Mouse (Mus musculus) hindbrain, embryonic 14.5 days (tissue): ENCODE data around the gene Txlng. TPM values are rescaled to one million over a fixed set of nuclear protein-coding genes. Genes with fewer than 3 reads are reported as not detected.
"Not testable (repeated sequence)": the region's sequence is repeated elsewhere in the genome, so short reads cannot be mapped to it uniquely, and the experiment has no call there.

Experiments
- ATAC-seq: fragments of 200-750 bp; cut with Nextera tagmentation; 2 replicates; pipeline ENCODE4 v1.8.0; 2017; ENCODE audit warnings: moderate number of reproducible peaks, mild to moderate bottlenecking, moderate TSS enrichment, moderate library complexity; ENCODE audit not compliant: low FRiP score
- DNase-seq: peaks from one replicate; pipeline ENCODE4 v3.0.0-alpha.2; 2015; ENCODE audit warnings: low spot score
- H3K27ac ChIP-seq: fragments of 300-500 bp; sonication (generic); 2 replicates; pipeline ENCODE4 v1.5.1; 2014; ENCODE audit warnings: mild to moderate bottlenecking, moderate library complexity
- H3K27me3 ChIP-seq: fragments of 300-500 bp; sonication (generic); 2 replicates; pipeline ENCODE4 v1.6.1; 2014; ENCODE audit warnings: mild to moderate bottlenecking, low read length, mixed read lengths; ENCODE audit not compliant: control insufficient read depth, insufficient read depth
- H3K36me3 ChIP-seq: fragments of 300-500 bp; sonication (generic); replicated peaks from 2 replicates; pipeline ENCODE4 v1.6.1; 2014; ENCODE audit not compliant: control insufficient read depth, insufficient read depth
- H3K4me1 ChIP-seq: fragments of 300-500 bp; sonication (generic); replicated peaks from 2 replicates; pipeline ENCODE4 v1.6.1; 2014; ENCODE audit warnings: antibody characterized with exemption, low read length, mixed read lengths; ENCODE audit not compliant: control insufficient read depth, insufficient read depth
- H3K4me2 ChIP-seq: fragments of 300-500 bp; sonication (generic); replicated peaks from 2 replicates; pipeline ENCODE4 v1.6.1; 2014; ENCODE audit warnings: mild to moderate bottlenecking, moderate library complexity
- H3K4me3 ChIP-seq: fragments of 300-500 bp; sonication (generic); replicated peaks from 2 replicates; pipeline ENCODE4 v1.5.1; 2014; ENCODE audit warnings: mild to moderate bottlenecking, low read length
- H3K9ac ChIP-seq: fragments of 300-500 bp; sonication (generic); 2 replicates; pipeline ENCODE4 v1.6.1; 2014
- H3K9me3 ChIP-seq: fragments of 300-500 bp; sonication (generic); 2 replicates; pipeline ENCODE4 v1.6.1; 2016; ENCODE audit warnings: low read length; ENCODE audit not compliant: control insufficient read depth
- WGBS: fragments of 180-500 bp; shearing (Covaris S2); extraction: QIAGEN DNeasy Blood & Tissue Kit; methylation state at CpG from one replicate; pipeline ENCODE4 v1.1.7; 2014; 5-methylcytosine and 5-hydroxymethylcytosine counted together
- polyA plus RNA-seq: library from polyadenylated mRNA; unstranded; fragments of >200 nt; fragmentation: Nextera tagmentation; extraction: Ambion mirVana; gene quantifications from 2 replicates; pipeline ENCODE4 v1.2.1, GENCODE M21; 2014

The Txlng gene
- polyA plus RNA-seq, 1 experiment from 2014 or later = 13.0 TPM

DNA sequence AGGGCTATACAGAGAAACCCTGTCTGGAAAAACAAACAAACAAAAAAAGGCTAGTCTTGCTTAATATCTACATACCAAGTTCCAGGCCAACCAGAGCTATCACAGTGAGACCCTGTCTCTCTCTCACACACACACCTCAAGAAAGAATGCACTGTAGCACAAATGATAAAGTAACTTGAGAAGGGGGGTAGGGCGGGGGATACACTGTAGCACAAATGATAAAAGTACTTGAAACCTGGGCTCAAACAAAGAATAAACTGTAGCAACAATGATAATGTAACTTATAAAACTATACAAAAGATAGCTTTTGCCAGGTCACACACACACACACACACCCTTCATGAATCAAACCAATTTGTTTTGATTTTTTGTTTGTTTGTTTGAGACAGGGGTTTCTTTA lies 2.3 kb upstream of the Txlng start:
- no peak overlapping the region for H3K27ac ChIP-seq
- no peak overlapping the region for H3K4me2 ChIP-seq
- no peaks in the 10 kb centered on the region for H3K36me3 ChIP-seq
- no peaks in the 10 kb centered on the region for H3K27me3 ChIP-seq
- ATAC-seq = no peak
- H3K4me1 ChIP-seq = no peaks in the 10 kb centered on the region
- 58% methylated on average over 1 of the region's 1 CpGs for WGBS
- H3K4me3 ChIP-seq = no peak overlapping the region
- H3K9me3 ChIP-seq = no peaks in the 10 kb centered on the region
- H3K9ac ChIP-seq = no peak overlapping the region
- DNase-seq = no peak

DNA sequence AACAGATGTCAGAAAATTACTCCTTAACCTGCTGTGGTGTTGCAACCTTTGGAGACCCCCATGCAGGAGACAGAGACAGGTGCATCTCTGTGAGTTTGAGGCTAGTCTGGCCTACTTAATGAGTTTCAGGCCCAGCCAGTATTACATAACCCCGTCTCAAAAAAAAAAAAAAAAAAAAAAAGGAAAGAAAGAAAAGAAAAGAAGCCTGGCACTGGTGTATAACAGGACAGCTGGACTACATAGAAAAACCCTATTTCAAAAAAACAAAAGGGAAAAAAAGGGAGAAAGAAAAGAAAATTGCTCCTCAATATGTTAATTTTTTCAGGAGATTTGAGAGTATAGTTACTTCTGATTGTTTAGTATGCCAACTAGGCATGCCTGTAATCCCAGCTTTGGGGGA lies 1.8 kb upstream of the Txlng start:
- Histone ChIP-seq H3K36me3 (no peaks in the 10 kb centered on the region), H3K4me3 (no peak overlapping the region), H3K4me1 (no peaks in the 10 kb centered on the region), H3K9me3 (no peaks in the 10 kb centered on the region), H3K9ac (no peak overlapping the region), H3K27ac (no peak overlapping the region), H3K27me3 (no peaks in the 10 kb centered on the region), H3K4me2 (no peak overlapping the region)
- DNase-seq (no peak), ATAC-seq (no peak)
- WGBS = 10% methylated on average over 1 of the region's 1 CpGs

DNA sequence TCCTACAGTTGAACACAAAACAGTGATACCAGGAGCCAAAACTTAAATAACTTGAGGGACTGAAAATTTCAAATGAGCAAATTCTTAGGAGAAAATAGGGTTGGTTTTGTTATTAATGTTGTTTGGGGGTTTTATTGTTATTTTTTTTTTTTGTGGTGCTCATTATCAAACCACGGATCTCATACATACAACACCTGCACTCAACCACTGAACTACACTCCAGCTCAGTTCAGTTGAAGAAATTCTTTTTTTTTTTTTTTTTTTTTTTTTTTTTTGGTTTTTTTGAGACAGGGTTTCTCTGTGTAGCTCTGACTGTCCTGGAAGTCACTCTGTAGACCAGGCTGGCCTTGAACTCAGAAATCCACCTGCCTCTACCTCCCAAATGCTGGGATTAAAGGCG lies 1.1 kb upstream of the Txlng start:
- not testable (repeated sequence) for H3K4me2 ChIP-seq, H3K9ac ChIP-seq, H3K4me1 ChIP-seq, DNase-seq, ATAC-seq, H3K27me3 ChIP-seq, H3K27ac ChIP-seq, H3K9me3 ChIP-seq, H3K36me3 ChIP-seq, H3K4me3 ChIP-seq
- WGBS = 79% methylated on average over 2 of the region's 2 CpGs

DNA sequence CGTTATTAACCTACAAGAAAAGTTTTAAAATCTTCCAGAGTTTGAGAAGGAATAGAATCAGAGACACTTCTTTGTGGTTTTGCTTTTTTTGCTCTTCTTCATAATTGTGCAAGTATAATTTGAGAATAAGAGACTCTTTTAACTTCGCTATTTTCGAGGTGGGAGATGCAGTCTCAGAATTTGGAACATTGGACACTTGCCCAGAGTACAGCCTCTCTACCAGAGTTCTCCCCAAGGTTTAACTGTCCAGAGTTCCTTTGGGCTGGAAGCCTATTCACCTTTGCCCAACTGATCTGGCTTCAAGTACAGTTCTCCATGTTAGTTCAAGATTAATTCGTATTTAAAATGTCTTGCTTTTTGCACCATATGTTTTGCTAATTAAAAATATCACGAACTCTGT lies 487 bp upstream of the Txlng start:
- ATAC-seq = no peak
- WGBS = 40% methylated on average over 5 of the region's 5 CpGs
- Histone ChIP-seq H3K4me1 (no peaks in the 10 kb centered on the region), H3K36me3 (no peaks in the 10 kb centered on the region), H3K9ac (no peak overlapping the region; the same call in 1 of the 2 replicates), H3K27me3 (no peaks in the 10 kb centered on the region), H3K27ac (no peak overlapping the region), H3K4me2 (peak overlapping the region; percentile 38), H3K9me3 (no peaks in the 10 kb centered on the region), H3K4me3 (peak overlapping the region; percentile 54)
- DNase-seq = peak; percentile 27

DNA sequence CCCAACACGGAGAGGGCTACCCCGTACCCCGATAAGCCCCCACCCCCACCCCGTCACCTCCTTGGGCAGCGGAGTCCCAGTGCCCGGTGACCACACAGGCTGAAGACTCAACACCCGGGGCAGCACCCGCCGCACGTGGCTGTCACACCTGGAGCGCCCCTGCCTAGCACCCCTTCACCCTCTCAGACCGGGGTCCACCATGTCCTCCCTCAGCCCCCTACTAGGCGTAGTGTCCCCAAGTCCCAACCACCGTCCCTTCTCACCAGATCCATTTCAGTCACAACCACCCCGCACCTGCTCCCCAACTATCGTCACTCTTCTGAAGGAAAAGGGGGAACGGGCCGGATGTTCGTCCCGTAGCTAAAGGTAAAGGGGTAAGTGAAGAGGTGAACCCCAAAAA lies 471 bp downstream of the Txlng start:
- no peak overlapping the region for H3K27ac ChIP-seq
- DNase-seq (no peak), ATAC-seq (peak; percentile 29; the same call in 1 of the 2 replicates)
- no peaks in the 10 kb centered on the region for H3K4me1 ChIP-seq
- H3K27me3 ChIP-seq = no peaks in the 10 kb centered on the region
- peak overlapping the region; percentile 54 for H3K4me3 ChIP-seq
- no peaks in the 10 kb centered on the region for H3K36me3 ChIP-seq
- peak overlapping the region; percentile 65 for H3K9ac ChIP-seq
- peak overlapping the region; percentile 70 for H3K4me2 ChIP-seq
- 19% methylated on average over 20 of the region's 20 CpGs for WGBS
- H3K9me3 ChIP-seq = no peaks in the 10 kb centered on the region

DNA sequence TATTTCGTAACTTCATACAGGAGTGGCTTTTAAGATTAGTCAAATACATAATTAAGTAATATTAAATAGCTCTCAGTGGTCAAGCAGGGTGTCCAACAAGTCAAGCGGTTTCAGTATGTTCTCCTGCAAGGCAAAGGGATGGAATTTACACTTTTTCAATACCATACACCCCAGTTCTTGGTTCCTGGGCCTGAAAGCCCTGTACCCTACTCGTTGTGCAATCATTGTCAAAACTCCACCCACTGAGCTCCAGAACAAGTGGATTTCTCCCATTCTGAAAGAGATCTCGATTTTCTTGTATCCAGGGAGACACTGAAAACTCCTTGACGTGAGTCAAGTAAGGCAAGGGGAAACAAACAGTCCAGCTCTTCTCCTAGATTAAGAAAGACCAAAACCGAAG lies 1.2 kb downstream of the Txlng start:
- peak overlapping the region; percentile 54 for H3K4me3 ChIP-seq
- ATAC-seq = no peak
- no peak overlapping the region for H3K27ac ChIP-seq
- H3K36me3 ChIP-seq = no peaks in the 10 kb centered on the region
- WGBS = 46% methylated on average over 6 of the region's 6 CpGs
- H3K27me3 ChIP-seq = no peaks in the 10 kb centered on the region
- H3K4me1 ChIP-seq = no peaks in the 10 kb centered on the region
- peak overlapping the region; percentile 70 for H3K4me2 ChIP-seq
- no peak for DNase-seq
- no peak overlapping the region for H3K9ac ChIP-seq
- no peaks in the 10 kb centered on the region for H3K9me3 ChIP-seq

DNA sequence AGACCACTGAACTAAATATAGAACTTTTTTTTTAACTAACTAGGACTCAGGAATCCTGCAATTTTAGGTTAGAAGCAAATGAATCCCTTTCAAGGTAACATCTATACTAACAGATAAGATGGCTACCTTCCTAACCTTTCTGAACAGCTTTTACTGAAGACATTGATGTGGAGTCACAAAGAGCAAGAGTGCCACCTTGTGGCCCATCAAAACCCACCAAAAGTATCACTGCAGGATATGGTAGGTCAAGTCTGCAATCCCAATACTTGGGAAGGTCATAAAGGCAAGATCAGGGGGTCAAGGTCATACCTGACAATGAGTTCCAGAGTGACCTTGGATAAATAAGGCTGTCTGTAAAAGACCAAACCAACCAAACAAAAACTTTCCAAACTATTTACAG lies 28.9 kb downstream of the Txlng start:
- no peak for ATAC-seq

DNA sequence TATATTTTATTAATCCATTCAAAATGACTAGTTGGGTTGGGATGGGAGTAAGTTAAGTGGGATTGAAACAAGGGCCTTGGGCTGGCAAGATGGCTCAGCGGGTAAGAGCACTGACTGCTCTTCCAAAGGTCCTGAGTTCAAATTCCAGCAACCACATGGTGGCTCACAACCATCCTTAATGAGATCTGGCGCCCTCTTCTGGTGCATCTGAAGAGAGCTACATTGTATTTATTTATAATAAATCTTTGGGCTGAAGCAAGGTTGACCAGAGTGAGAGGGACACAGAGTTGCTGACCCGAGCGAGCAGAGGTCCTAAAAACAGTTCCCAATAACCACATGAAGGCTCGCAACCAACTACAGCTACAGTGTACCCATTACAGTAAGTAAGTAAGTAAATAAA lies 37.9 kb downstream of the Txlng start:
- not testable (repeated sequence) for DNase-seq, H3K27ac ChIP-seq, H3K9ac ChIP-seq, H3K27me3 ChIP-seq, ATAC-seq, H3K4me3 ChIP-seq, H3K4me2 ChIP-seq, H3K9me3 ChIP-seq, H3K4me1 ChIP-seq
- WGBS = 82% methylated on average over 5 of the region's 5 CpGs
- peaks cover 29% of the 10 kb centered on the region for H3K36me3 ChIP-seq

More for the DNA sequence above, 28.9 kb downstream of the Txlng start:
- H3K9me3 ChIP-seq = no peaks in the 10 kb centered on the region
- no peak overlapping the region for H3K4me2 ChIP-seq
- H3K4me3 ChIP-seq = no peak overlapping the region
- DNase-seq = peak; percentile 66
- no peaks in the 10 kb centered on the region for H3K4me1 ChIP-seq
- no peak overlapping the region for H3K9ac ChIP-seq
- peaks cover 6% of the 10 kb centered on the region; the same call in 1 of the 2 replicates for H3K36me3 ChIP-seq
- H3K27me3 ChIP-seq = no peaks in the 10 kb centered on the region
- H3K27ac ChIP-seq = no peak overlapping the region

DNA sequence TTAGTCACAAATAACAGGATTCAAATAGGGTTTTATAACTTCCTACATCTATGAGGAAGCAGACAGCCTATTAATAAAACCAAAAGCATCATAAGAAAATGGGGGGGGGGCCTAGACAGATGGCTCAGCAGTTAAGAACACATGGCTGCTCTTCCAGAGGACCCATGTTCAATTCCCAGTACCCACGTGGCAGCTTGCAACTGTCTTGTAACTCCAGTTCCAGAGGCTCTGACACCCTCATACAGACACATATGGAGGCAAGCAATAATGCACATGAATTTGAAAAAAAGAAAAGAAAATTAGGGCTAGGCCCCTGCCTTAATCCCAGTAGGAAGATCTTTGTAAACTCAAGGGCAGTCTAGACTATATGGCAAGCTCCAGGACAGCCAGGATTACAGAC lies 40.9 kb downstream of the Txlng start:
- H3K9ac ChIP-seq = no peak overlapping the region
- H3K4me2 ChIP-seq = no peak overlapping the region
- H3K9me3 ChIP-seq = no peaks in the 10 kb centered on the region
- no peak overlapping the region for H3K27ac ChIP-seq
- ATAC-seq (no peak), DNase-seq (no peak)
- no peak overlapping the region for H3K4me3 ChIP-seq
- 63% methylated on average over 1 of the region's 1 CpGs for WGBS
- no peaks in the 10 kb centered on the region for H3K4me1 ChIP-seq
- H3K27me3 ChIP-seq = no peaks in the 10 kb centered on the region
- peaks cover 37% of the 10 kb centered on the region for H3K36me3 ChIP-seq

DNA sequence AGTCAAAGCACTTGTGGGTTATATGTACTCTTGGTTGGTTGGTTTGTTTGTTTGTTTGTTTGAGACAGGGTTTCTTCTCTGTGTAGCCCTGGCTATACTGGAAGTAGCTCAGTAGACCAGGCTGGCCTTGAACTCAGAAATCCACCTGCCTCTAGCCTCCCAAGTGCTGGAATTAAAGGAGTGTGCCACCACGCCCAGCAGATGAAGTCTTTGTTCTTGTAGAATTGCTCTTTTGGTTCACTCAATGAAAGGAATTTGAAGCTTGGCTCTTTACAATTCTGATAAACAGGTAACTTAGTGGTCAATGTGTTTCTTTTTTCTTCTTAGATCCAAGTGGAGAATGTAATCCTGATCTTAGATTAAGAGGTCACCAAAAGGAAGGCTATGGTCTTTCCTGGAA lies 58.5 kb downstream of the Txlng start:
- Histone ChIP-seq H3K36me3 (peaks cover 37% of the 10 kb centered on the region), H3K9ac (no peak overlapping the region), H3K27ac (no peak overlapping the region), H3K4me1 (no peaks in the 10 kb centered on the region), H3K4me3 (no peak overlapping the region), H3K4me2 (no peak overlapping the region), H3K9me3 (no peaks in the 10 kb centered on the region), H3K27me3 (no peaks in the 10 kb centered on the region)
- DNase-seq (no peak), ATAC-seq (no peak)
- WGBS = 72% methylated on average over 1 of the region's 1 CpGs
